Mouse (Mus musculus) E14TG2a.4 (cell line): ENCODE data around the gene Mybpc1.

ENCODE experiments used
- CTCF ChIP-seq: conservative IDR thresholded peaks from 2 replicates; pipeline ENCODE4 v1.5.1; 2014; ENCODE audit warnings: low read length
- POU5F1 ChIP-seq: IDR thresholded peaks from 2 replicates; pipeline ENCODE4 v1.6.1; 2014; ENCODE audit warnings: low read length, borderline replicate concordance

DNA sequence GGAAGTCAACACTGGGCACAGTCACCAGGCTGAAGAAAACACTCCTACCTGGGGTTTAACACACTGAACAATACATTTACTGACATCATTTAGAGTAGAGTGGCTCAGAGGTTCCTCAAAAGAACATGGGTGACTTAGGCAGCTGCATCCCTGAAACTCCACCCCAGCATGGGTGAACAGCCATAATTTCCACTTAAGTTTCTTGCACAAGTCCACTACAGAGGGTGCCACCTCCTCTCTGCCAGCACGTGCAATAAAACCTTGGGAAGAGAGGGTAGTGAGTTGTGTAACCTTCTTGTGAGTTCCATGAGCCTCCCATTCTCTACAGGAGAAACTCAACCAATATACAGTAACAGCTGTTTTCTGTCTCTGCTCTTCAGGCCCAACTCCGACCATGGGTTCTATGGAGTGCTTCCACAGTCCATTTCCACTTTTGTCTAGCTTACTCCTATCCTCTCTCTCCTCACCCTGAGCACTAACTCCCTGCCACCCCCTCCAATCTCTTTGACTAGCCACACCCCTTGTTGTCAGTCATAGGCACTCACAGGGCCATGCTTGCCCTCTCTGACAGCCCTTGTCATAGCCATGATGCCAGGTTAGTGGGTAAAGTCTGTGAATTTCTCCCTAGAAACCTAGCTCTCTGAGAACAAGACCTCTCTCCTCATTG is 25.8 kb upstream of the Mybpc1 start:
- TF ChIP-seq CTCF = no peak
- no peak for TF ChIP-seq POU5F1
